Mouse (Mus musculus) ES-Bruce4 (cell line): ENCODE data around the gene Grid2.

Experiments
- CTCF ChIP-seq: IDR thresholded peaks from one replicate; pipeline ENCODE4 v1.8.1; 2011; ENCODE audit warnings: low read depth, low read length
- EP300 ChIP-seq: IDR thresholded peaks from 2 replicates; pipeline ENCODE4 v1.6.1; 2011; ENCODE audit warnings: low read depth, low read length; ENCODE audit not compliant: insufficient read depth
- POLR2A ChIP-seq: IDR thresholded peaks from one replicate; pipeline ENCODE4 v1.8.1; 2011; ENCODE audit warnings: low read length; ENCODE audit not compliant: insufficient read depth

GRCm38 (mm10) chr6:64648196-64648595 is 1392.5 kb downstream of the Grid2 start:
- TF ChIP-seq CTCF = no peak
- no peak for TF ChIP-seq POLR2A
- no peak for TF ChIP-seq EP300
